Mouse (Mus musculus) midbrain, embryonic 13.5 days (tissue): ENCODE results near the gene Hivep3. TPM values are rescaled to one million over a fixed set of nuclear protein-coding genes. Genes with fewer than 3 reads are reported as not detected.

Source experiments
- ATAC-seq: fragments of 200-750 bp; cut with Nextera tagmentation; 2 replicates; pipeline ENCODE4 v1.8.0; 2017; ENCODE audit warnings: mild to moderate bottlenecking, moderate TSS enrichment, moderate library complexity
- H3K27ac ChIP-seq: fragments of 300-500 bp; sonication (generic); 2 replicates; pipeline ENCODE4 v1.5.1; 2015; ENCODE audit warnings: inconsistent platforms, mild to moderate bottlenecking, moderate library complexity
- H3K27me3 ChIP-seq: fragments of 300-500 bp; sonication (generic); 2 replicates; pipeline ENCODE4 v1.6.1; 2015; ENCODE audit warnings: mild to moderate bottlenecking, inconsistent platforms
- H3K36me3 ChIP-seq: fragments of 300-500 bp; sonication (generic); 2 replicates; pipeline ENCODE4 v1.6.1; 2015; ENCODE audit warnings: mild to moderate bottlenecking, inconsistent platforms
- H3K4me1 ChIP-seq: fragments of 300-500 bp; sonication (generic); replicated peaks from 2 replicates; pipeline ENCODE4 v1.6.1; 2015; ENCODE audit warnings: inconsistent platforms
- H3K4me2 ChIP-seq: fragments of 300-500 bp; sonication (generic); replicated peaks from 2 replicates; pipeline ENCODE4 v1.6.1; 2015; ENCODE audit warnings: moderate library complexity, mild to moderate bottlenecking, inconsistent platforms
- H3K4me3 ChIP-seq: fragments of 300-500 bp; sonication (generic); replicated peaks from 2 replicates; pipeline ENCODE4 v1.5.1; 2015; ENCODE audit warnings: mild to moderate bottlenecking, inconsistent platforms
- H3K9ac ChIP-seq: fragments of 300-500 bp; sonication (generic); replicated peaks from 2 replicates; pipeline ENCODE4 v1.6.1; 2015; ENCODE audit warnings: mild to moderate bottlenecking, inconsistent platforms
- H3K9me3 ChIP-seq: fragments of 300-500 bp; sonication (generic); 2 replicates; pipeline ENCODE4 v1.6.1; 2016; ENCODE audit warnings: mild to moderate bottlenecking, inconsistent platforms
- WGBS: fragments of 180-500 bp; shearing (Covaris S2); methylation state at CpG from one replicate; pipeline ENCODE4 v1.1.7; 2015; 5-methylcytosine and 5-hydroxymethylcytosine counted together
- polyA plus RNA-seq: library from polyadenylated mRNA; unstranded; fragments of >200 nt; fragmentation: Nextera tagmentation; extraction: Ambion mirVana; gene quantifications from 2 replicates; pipeline ENCODE4 v1.2.1, GENCODE M21; 2015

Hivep3 gene
- polyA plus RNA-seq, 1 experiment from 2014 or later: 9.5 TPM

- H3K36me3 ChIP-seq: no peaks in the 10 kb centered on the region
- ATAC-seq: no peak
- no peak overlapping the region for H3K27ac ChIP-seq
- no peak overlapping the region for H3K9ac ChIP-seq
- no peak overlapping the region for H3K4me3 ChIP-seq
- no peaks in the 10 kb centered on the region for H3K9me3 ChIP-seq
- H3K4me1 ChIP-seq: peaks cover 18% of the 10 kb centered on the region
- H3K4me2 ChIP-seq: no peak overlapping the region
- no peaks in the 10 kb centered on the region for H3K27me3 ChIP-seq
- 96% methylated on average over 6 of the region's 6 CpGs for WGBS
Observed at GRCm38 (mm10) chr4:120167778-120168177, 434.2 kb downstream of the Hivep3 start.

- no peak overlapping the region for H3K4me3 ChIP-seq
- H3K27me3 ChIP-seq: no peaks in the 10 kb centered on the region
- no peaks in the 10 kb centered on the region for H3K36me3 ChIP-seq
- H3K9me3 ChIP-seq: no peaks in the 10 kb centered on the region
- ATAC-seq: no peak
- no peak overlapping the region for H3K9ac ChIP-seq
- 94% methylated on average over 4 of the region's 4 CpGs for WGBS
- no peak overlapping the region for H3K4me2 ChIP-seq
- no peak overlapping the region for H3K27ac ChIP-seq
- H3K4me1 ChIP-seq: peaks cover 18% of the 10 kb centered on the region
Observed at GRCm38 (mm10) chr4:120168346-120168745, 434.8 kb downstream of the Hivep3 start.

GRCm38 (mm10) chr4:120170387-120170936 is 436.9 kb downstream of the Hivep3 start:
- no peak for ATAC-seq
- Histone ChIP-seq H3K9me3 (no peaks in the 10 kb centered on the region), H3K36me3 (no peaks in the 10 kb centered on the region), H3K27me3 (no peaks in the 10 kb centered on the region), H3K4me1 (peaks cover 18% of the 10 kb centered on the region), H3K9ac (no peak overlapping the region), H3K27ac (no peak overlapping the region), H3K4me3 (no peak overlapping the region), H3K4me2 (no peak overlapping the region)
- whole genome bisulfite sequencing: 81% methylated on average over 9 of the region's 9 CpGs

- H3K36me3 ChIP-seq: no peaks in the 10 kb centered on the region
- WGBS: 20% methylated on average over 7 of the region's 7 CpGs
- no peaks in the 10 kb centered on the region for H3K27me3 ChIP-seq
- no peaks in the 10 kb centered on the region for H3K9me3 ChIP-seq
- no peak overlapping the region for H3K4me3 ChIP-seq
- H3K4me1 ChIP-seq: peaks cover 18% of the 10 kb centered on the region
- H3K9ac ChIP-seq: no peak overlapping the region
- H3K4me2 ChIP-seq: no peak overlapping the region
- peak; percentile 94 for ATAC-seq
- peak overlapping the region; percentile 61 for H3K27ac ChIP-seq
Observed at GRCm38 (mm10) chr4:120172050-120172684, 438.6 kb downstream of the Hivep3 start.

- no peak for ATAC-seq
- Histone ChIP-seq H3K36me3 (no peaks in the 10 kb centered on the region), H3K9ac (no peak overlapping the region), H3K27me3 (no peaks in the 10 kb centered on the region; the same call in 1 of the 2 replicates), H3K9me3 (no peaks in the 10 kb centered on the region), H3K27ac (no peak overlapping the region), H3K4me1 (no peaks in the 10 kb centered on the region), H3K4me2 (no peak overlapping the region), H3K4me3 (no peak overlapping the region)
- 87% methylated on average over 4 of the region's 4 CpGs for WGBS
Observed at GRCm38 (mm10) chr4:120179123-120179522, 445.5 kb downstream of the Hivep3 start.

- H3K27ac ChIP-seq: no peak overlapping the region
- no peaks in the 10 kb centered on the region for H3K9me3 ChIP-seq
- H3K4me2 ChIP-seq: no peak overlapping the region
- H3K4me3 ChIP-seq: no peak overlapping the region
- no peaks in the 10 kb centered on the region for H3K36me3 ChIP-seq
- H3K4me1 ChIP-seq: no peaks in the 10 kb centered on the region
- ATAC-seq: no peak
- no peaks in the 10 kb centered on the region; the same call in 1 of the 2 replicates for H3K27me3 ChIP-seq
- no peak overlapping the region for H3K9ac ChIP-seq
Observed at GRCm38 (mm10) chr4:120180535-120180934, 447.0 kb downstream of the Hivep3 start.

- H3K27me3 ChIP-seq: no peaks in the 10 kb centered on the region; the same call in 1 of the 2 replicates
- H3K4me1 ChIP-seq: peaks cover 10% of the 10 kb centered on the region; the same call in 1 of the 2 replicates
- H3K4me3 ChIP-seq: no peak overlapping the region
- WGBS: 30% methylated on average over 5 of the region's 5 CpGs
- no peak overlapping the region for H3K27ac ChIP-seq
- no peak for ATAC-seq
- H3K9ac ChIP-seq: no peak overlapping the region
- H3K9me3 ChIP-seq: no peaks in the 10 kb centered on the region
- H3K4me2 ChIP-seq: no peak overlapping the region
- H3K36me3 ChIP-seq: no peaks in the 10 kb centered on the region
Observed at GRCm38 (mm10) chr4:120184374-120184991, 450.9 kb downstream of the Hivep3 start.

GRCm38 (mm10) chr4:120186441-120186840 is 452.9 kb downstream of the Hivep3 start:
- no peak overlapping the region for H3K4me3 ChIP-seq
- WGBS: 91% methylated on average over 1 of the region's 1 CpGs

GRCm38 (mm10) chr4:120186934-120187333 is 453.4 kb downstream of the Hivep3 start:
- peaks cover 17% of the 10 kb centered on the region; the same call in 1 of the 2 replicates for H3K4me1 ChIP-seq
- WGBS: 4% methylated on average over 4 of the region's 4 CpGs

More at GRCm38 (mm10) chr4:120186441-120186840, 452.9 kb downstream of the Hivep3 start:
- no peaks in the 10 kb centered on the region; the same call in 1 of the 2 replicates for H3K27me3 ChIP-seq
- peaks cover 17% of the 10 kb centered on the region; the same call in 1 of the 2 replicates for H3K4me1 ChIP-seq
- no peaks in the 10 kb centered on the region for H3K36me3 ChIP-seq
- H3K27ac ChIP-seq: no peak overlapping the region
- H3K9ac ChIP-seq: no peak overlapping the region
- H3K9me3 ChIP-seq: no peaks in the 10 kb centered on the region
- no peak for ATAC-seq
- no peak overlapping the region for H3K4me2 ChIP-seq

More at GRCm38 (mm10) chr4:120186934-120187333, 453.4 kb downstream of the Hivep3 start:
- H3K4me3 ChIP-seq: no peak overlapping the region
- H3K9me3 ChIP-seq: no peaks in the 10 kb centered on the region
- ATAC-seq: no peak
- no peak overlapping the region for H3K27ac ChIP-seq
- no peaks in the 10 kb centered on the region for H3K36me3 ChIP-seq
- H3K27me3 ChIP-seq: no peaks in the 10 kb centered on the region; the same call in 1 of the 2 replicates
- no peak overlapping the region for H3K9ac ChIP-seq
- H3K4me2 ChIP-seq: no peak overlapping the region

Other genes with a start within 250 kb of the Hivep3 start
- 15.7 and 16.5 TPM in 2 replicates for gene Rimkla, start 241.2 kb upstream of the Hivep3 start, polyA plus RNA-seq
- 25.4 and 27.6 TPM in 2 replicates for gene Foxj3, start 196.8 kb upstream of the Hivep3 start, polyA plus RNA-seq
- 5.1 and 7.8 TPM in 2 replicates for gene Frg2f1, start 194.3 kb upstream of the Hivep3 start, polyA plus RNA-seq
- not detected in 2 replicates for gene Guca2a, start 96.1 kb upstream of the Hivep3 start, polyA plus RNA-seq
- not detected in 2 replicates for gene Guca2b, start 74.8 kb upstream of the Hivep3 start, polyA plus RNA-seq